Mouse (Mus musculus): ENCODE measurements at regions not wholly inside any gene's neighbourhood (a gene's known extent, or its start where the extent isn't known, plus 50 kb on each side); places are given as distances from the start of the nearest gene placed in this dataset.

- no peak for TF ChIP-seq CTCF (IDR thresholded peaks at IDR 0.05)
- TF ChIP-seq EP300 (IDR thresholded peaks at IDR 0.05): no peak
Observed at GRCm38 (mm10) chr4:131657922-131658321, 180.2 kb downstream of the Ptpru start.
